Mouse (Mus musculus): ENCODE results near the gene Lcp1.
A peak's percentile ranks its signal among the peaks of the same experiment; 100 is the strongest.

Lcp1 gene

DNA sequence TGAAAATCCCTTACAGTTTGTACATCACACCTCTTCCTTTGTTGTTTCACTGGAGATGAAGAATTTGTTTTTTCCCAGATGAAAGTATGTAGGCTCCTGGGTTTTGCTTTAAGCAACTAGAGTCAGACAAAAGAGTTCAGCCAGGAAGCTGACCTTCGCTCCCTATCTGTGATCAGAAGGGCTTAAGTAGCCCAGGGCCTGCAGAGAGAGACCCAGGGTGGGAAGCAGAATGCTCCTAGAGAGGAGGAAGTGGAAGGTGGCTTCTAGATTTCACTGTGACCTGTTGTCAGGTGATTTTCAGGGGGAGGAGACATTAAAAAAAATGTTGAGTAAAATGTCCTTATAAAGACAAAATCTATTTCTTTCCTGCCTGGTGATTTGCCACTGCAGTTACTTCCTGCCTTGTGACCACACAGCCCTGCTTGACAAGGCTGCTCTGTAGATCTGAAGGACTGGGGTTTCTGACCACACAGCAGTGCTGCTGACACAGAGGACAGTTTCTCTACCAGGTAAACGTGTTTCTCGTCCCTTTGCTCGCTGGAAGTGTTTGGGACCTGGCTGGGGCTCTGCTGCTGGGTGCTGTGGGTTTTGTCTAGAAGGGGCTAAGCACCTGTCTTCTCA, 45.6 kb downstream of the Lcp1 start:
- DNase-seq (ENCODE audit: low spot score in 2 of 2): no peak

GRCm38 (mm10) chr14:75177400-75177799, 46.5 kb downstream of the Lcp1 start:
- DNase-seq (ENCODE audit: low spot score in 2 of 2): no peak

- DNase-seq (ENCODE audit: low spot score in 2 of 2): no peak
These were observed 47.5 kb downstream of the Lcp1 start for GRCm38 (mm10) chr14:75178384-75178793.

DNA sequence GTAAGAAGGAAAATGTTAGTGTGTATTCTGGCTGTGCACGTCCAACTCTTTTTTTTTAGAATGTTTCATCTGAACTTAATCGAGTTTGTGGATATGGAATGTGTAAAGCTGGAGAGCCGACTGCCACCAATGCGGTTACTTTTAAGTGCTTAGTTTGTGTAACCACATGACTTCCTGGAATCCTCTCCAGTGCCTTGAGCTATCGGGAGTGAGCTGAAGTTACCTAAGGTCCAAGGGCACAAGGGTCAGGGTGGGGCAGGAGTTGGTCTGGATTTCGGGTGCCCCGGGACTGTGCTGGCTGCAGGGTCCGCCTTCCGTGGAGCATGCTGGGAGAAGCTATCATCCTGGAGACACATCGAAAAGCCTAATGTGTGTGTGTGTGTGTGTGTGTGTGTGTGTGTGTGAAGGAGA, 47.9 kb downstream of the Lcp1 start:
- DNase-seq (ENCODE audit: low spot score in 2 of 2): no peak

- DNase-seq (ENCODE audit: low spot score in 2 of 2): peak in 1 of 2 experiments; percentile 36
These were observed 48.5 kb downstream of the Lcp1 start for GRCm38 (mm10) chr14:75179255-75179963.

DNA sequence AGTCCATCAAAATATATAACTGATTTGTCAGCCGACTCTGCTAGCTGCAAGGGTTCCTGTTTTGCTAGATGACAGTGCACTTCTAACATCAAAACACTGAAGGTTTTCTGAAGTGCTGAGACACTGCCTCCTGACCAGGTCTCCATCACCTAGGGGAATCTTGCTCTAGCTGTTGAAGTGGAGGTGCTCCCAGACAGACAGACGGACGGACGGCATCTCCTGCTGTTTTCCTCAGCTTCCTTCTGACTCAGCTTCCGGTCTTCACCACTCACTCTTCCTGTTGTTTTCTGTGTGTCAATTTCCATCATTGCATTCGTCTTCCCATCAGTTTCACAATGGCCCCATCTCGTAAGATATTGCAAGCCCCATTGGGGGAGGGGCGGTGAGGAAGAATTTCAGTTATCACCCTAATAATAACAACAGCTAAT, 49.7 kb downstream of the Lcp1 start:
- DNase-seq (ENCODE audit: low spot score in 2 of 2): no peak

DNA sequence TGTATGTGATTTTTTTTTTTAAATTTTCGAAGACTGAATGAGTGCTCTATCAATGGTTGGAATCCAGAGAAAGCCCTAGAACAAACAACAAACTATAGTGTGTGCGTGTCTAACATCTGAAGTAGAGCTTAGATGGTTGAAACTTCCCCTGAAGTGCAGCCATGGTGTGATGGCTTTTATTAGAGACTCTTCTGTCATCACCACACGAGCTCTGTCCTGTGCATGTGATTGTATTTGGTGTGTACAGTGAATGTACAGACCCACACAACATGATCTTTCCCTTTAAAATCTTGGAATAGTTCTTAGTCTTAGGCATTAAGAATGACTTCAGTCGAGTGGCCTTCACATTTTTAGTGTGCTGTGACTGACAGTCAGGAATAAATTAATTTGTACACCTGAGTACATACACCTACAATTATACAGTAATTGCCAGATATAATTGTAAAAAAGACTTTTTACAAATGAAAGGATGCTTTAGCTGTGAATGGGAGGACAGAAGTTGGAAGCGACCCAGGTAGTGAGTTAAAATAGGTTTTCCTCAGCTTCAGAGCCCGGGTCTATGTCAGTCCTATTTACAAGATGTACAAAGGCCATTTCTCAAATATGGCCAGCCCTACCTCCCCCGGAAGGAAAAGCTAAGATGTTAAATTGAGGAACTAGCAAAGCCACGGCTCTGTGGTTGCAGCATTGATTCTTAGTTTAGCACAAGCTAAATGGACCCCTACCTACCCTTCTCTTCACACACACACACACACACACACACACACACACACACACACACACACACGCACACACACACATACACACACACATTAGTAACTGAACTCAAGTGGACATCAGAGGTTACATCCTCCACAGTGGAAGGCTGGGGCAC, 50.4 kb downstream of the Lcp1 start:
- no peak for DNase-seq (ENCODE audit: low spot score in 2 of 2)

DNA sequence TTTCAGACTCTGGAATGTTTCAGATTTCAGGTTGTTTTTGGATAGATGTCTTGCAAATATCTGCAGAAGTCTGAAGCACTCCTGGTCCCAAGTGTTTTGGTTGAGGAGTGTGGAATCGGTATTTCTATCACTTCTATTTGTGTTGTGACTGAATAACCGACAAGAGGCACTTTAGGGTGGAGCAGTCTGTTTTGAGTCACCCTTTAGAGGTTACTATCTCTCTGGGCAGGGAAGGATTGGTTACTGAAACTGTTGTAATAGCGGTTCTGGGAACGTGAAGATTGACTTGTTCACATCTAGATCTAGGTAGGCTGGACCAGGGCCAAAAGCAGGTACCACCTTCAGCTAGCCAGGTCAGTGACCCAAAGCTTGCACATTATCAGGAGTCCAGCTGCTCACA, 51.5 kb downstream of the Lcp1 start:
- no peak for DNase-seq (ENCODE audit: low spot score in 2 of 2)

DNA sequence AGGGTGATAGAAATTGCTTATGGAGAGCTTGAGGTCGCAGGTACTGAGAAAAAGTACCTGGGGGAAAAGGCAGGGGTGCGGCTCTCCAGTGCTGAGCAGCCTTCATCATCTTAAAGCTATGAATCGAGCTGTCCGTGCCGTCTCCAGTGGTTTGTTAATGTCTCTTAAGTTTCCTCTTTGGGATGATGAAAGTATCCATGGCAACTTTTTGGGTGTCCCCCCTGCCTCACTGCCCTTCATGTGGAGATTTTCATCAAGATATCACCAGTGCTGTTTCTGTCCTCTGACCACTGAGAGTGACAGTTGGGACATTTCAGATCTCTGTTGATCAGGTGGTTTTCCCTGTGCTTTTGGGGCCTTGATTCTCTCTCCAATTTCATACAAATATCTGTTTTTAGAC, 51.9 kb downstream of the Lcp1 start:
- no peak for DNase-seq (ENCODE audit: low spot score in 2 of 2)

GRCm38 (mm10) chr14:75184069-75184790, 53.3 kb downstream of the Lcp1 start:
- no peak for DNase-seq (ENCODE audit: low spot score in 2 of 2)

GRCm38 (mm10) chr14:75185796-75186594, 55.1 kb downstream of the Lcp1 start:
- DNase-seq (ENCODE audit: low spot score in 2 of 2): no peak

GRCm38 (mm10) chr14:75186858-75187415, 56.0 kb downstream of the Lcp1 start:
- DNase-seq (ENCODE audit: low spot score in 2 of 2): no peak

GRCm38 (mm10) chr14:75188521-75188920, 57.6 kb downstream of the Lcp1 start:
- DNase-seq (ENCODE audit: low spot score in 2 of 2): no peak

DNA sequence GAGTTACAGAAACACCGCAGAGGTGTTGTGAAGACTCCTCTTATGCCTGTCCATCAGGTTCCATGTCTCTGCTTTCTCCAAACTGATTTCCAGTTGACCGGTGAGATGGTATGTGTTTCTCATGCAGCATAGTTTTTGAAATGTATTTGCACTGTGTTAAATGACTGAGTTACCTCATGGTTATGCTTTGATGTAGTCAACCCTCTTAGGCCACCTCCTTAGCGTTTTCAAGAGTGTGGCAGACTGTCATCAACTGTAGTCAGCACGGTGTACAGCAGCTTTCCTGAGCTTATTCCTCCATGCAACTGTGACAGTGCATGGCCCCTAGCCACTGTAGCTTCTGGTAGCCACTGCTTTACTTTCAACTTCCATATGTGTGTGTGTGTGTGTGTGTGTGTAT, 58.1 kb downstream of the Lcp1 start:
- DNase-seq (ENCODE audit: low spot score in 2 of 2): no peak

DNA sequence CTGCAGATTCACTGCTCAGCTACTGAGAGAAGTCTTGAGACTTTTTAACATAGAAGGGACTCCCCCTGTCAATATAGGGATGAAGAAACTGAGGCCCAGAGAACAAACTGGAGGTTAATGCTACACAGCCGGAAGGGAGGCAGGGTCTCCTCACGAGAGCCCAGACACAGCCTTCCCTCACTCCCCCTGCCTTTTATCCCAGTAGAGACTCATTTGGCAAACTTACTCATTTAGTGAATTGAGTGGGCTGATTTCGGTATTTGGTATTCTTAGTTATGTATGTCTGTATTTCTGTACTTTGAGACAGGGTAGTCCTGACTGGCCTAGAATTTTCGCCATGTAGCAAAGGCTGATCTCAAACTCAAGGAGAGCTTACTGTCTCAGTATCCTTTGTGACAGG, 59.8 kb downstream of the Lcp1 start:
- DNase-seq (ENCODE audit: low spot score in 2 of 2): no peak

DNA sequence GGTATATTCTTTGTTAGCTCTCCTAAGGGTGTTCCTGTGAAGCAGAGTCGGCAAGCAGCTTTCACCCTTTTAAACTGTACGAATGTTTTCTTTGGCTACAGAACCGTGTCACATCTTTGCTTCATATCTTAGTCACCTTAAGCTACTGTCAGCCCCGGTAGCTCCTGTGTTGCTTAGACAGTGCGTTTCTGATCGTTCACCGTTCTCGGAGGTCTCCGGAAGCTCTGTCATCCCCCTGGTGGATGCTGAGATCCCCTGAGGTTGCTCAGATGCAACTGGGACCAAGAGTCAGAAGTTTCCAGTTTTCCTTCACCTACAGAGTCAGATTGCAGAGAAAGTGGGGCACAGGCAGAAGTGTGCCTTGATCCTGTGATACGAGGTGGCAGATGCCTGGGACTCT, 61.5 kb downstream of the Lcp1 start:
- DNase-seq (ENCODE audit: low spot score in 2 of 2): no peak

DNA sequence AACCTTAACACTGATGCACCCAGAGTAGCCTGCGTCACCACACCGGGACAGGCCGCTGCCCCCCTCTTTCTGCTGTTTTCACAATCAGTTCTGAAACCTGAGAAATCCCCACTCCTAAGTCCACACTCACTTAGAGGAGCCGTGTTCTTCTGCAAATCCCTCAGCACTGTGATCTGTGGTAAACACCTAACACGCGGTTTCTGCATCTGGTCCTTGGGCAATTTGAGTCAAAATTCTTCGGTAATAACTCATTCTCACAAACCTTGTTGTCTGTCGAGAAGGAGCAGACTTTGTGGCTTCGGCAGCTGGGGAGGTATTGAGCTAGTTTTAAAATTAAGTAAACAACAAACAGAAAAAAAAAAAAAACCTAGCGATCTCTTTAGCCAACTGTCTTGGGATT, 62.0 kb downstream of the Lcp1 start:
- no peak for DNase-seq (ENCODE audit: low spot score in 2 of 2)

DNA sequence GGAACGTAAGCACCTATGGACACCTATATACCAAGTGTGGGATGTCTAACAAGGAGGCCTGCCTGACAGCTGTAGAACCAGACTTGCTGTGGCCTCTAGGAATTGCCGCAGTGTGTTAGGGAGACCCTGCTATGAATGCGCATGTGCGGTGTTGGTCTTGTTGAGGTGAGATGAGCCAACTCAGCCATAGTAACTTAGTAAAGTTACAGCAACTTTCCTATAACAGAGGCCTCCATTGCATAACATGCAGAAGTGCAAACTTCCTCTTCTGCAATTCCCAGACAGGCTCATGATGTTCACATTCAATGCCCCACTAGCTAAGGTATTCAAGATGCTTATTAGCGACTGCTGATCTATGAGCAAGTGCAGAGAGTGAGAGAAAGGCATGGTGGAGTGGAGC, 64.6 kb downstream of the Lcp1 start:
- no peak for DNase-seq (ENCODE audit: low spot score in 2 of 2)

DNA sequence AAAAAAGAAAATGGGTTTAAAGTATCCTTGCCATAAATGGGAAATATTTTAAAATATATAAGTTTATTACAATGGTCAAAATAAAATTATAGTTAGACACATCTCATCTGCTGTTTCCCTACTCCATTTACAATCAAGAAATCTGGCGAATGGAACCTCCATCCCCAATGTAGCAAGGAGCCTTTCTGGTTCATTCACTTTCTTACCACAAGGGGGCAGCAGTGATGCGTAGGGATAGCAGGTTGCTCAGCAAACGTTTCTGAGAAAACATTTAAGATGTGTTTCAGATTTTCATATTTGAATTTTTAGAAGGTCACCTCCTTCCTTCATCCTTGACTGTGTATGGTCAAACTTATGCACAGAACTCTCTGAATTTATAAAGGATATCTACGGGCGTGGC, 66.1 kb downstream of the Lcp1 start:
- DNase-seq (ENCODE audit: low spot score in 2 of 2): peak; percentile 56 to 80

DNA sequence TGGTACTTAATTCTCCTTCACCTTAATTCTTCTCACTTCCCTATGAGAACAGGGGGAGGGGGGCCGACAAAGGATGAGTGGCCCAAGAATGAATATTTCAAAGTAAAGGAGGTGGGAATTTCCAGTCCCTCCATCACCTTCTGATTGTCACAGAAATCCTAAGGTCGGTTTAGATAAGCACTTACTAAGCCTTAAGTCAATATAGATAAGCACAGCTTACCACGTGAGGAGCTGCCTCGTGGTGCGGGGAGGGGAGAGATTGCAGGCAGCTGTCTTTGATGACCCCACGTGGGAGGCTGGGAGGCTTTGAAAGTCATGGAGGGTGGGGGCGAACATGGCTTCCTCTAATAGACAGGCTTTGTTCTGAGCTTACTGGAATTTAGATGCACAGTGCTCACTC, 66.8 kb downstream of the Lcp1 start:
- DNase-seq (ENCODE audit: low spot score in 2 of 2): no peak
